Mouse (Mus musculus) kidney, embryonic 16.5 days (tissue): ENCODE results near the gene Map3k3. TPM values are rescaled to one million over a fixed set of nuclear protein-coding genes. Genes with fewer than 3 reads are reported as not detected.

ENCODE experiments used
- ATAC-seq: fragments of 200-750 bp; cut with Nextera tagmentation; 2 replicates; pipeline ENCODE4 v1.8.0; 2017; ENCODE audit warnings: moderate TSS enrichment; ENCODE audit not compliant: low FRiP score, low TSS enrichment
- H3K27ac ChIP-seq: fragments of 300-500 bp; sonication (generic); 2 replicates; pipeline ENCODE4 v1.5.1; 2014; ENCODE audit warnings: low read length
- H3K27me3 ChIP-seq: fragments of 300-500 bp; sonication (generic); 2 replicates; pipeline ENCODE4 v1.6.1; 2014; ENCODE audit warnings: low read length, control low read depth, mixed read lengths; ENCODE audit not compliant: insufficient read depth
- H3K36me3 ChIP-seq: fragments of 300-500 bp; sonication (generic); 2 replicates; pipeline ENCODE4 v1.6.1; 2014; ENCODE audit warnings: low read length, control low read depth, mixed read lengths; ENCODE audit not compliant: insufficient read depth
- H3K4me1 ChIP-seq: fragments of 300-500 bp; sonication (generic); 2 replicates; pipeline ENCODE4 v1.6.1; 2014; ENCODE audit warnings: low read length, control low read depth, mixed read lengths; ENCODE audit not compliant: insufficient read depth
- H3K4me2 ChIP-seq: fragments of 300-500 bp; sonication (generic); replicated peaks from 2 replicates; pipeline ENCODE4 v1.6.1; 2014; ENCODE audit warnings: low read depth, low read length
- H3K4me3 ChIP-seq: fragments of 300-500 bp; sonication (generic); 2 replicates; pipeline ENCODE4 v1.5.1; 2014; ENCODE audit warnings: mild to moderate bottlenecking, low read length
- H3K9ac ChIP-seq: fragments of 300-500 bp; sonication (generic); replicated peaks from 2 replicates; pipeline ENCODE4 v1.6.1; 2014; ENCODE audit warnings: low read length
- H3K9me3 ChIP-seq: fragments of 300-500 bp; sonication (generic); 2 replicates; pipeline ENCODE4 v1.6.1; 2016; ENCODE audit warnings: low read length, control low read depth
- WGBS: fragments of 180-500 bp; shearing (Covaris S2); extraction: QIAGEN DNeasy Blood & Tissue Kit; methylation state at CpG from one replicate; pipeline ENCODE4 v1.1.7; 2014; 5-methylcytosine and 5-hydroxymethylcytosine counted together
- polyA plus RNA-seq: library from polyadenylated mRNA; unstranded; fragments of >200 nt; fragmentation: Nextera tagmentation; extraction: Ambion mirVana; gene quantifications from 2 replicates; pipeline ENCODE4 v1.2.1, GENCODE M21; 2015

The Map3k3 gene
- polyA plus RNA-seq, 1 experiment from 2014 or later = 22.6 TPM

DNA sequence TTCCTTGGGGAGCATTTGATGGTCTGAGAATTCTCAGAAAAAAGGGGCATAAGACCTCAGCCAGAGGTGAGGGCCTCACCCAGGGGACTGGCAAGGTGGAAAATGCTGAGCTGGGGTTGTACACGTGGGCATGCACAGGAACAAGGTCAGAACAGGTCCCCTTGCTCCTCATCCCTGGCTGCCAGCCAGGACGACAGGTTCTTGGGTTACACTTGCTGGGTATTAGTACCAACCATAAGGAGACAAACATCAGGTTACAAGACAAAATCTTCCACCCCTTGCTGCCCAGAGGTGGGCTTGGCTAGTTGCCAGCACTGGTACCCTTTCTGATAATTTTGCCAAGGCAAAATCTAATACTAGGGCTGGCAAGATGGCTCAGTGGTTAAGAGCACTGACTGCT, 77.8 kb downstream of the Map3k3 start:
- H3K4me2 ChIP-seq = no peak overlapping the region
- peaks cover 22% of the 10 kb centered on the region for H3K4me1 ChIP-seq
- 57% methylated on average over 2 of the region's 2 CpGs for WGBS
- H3K4me3 ChIP-seq = no peak overlapping the region
- H3K9ac ChIP-seq = no peak overlapping the region
- H3K27me3 ChIP-seq = no peaks in the 10 kb centered on the region
- ATAC-seq = no peak
- no peaks in the 10 kb centered on the region for H3K9me3 ChIP-seq
- peaks cover 33% of the 10 kb centered on the region for H3K36me3 ChIP-seq
- H3K27ac ChIP-seq = no peak overlapping the region

- Histone ChIP-seq H3K9ac (no peak overlapping the region), H3K9me3 (no peaks in the 10 kb centered on the region), H3K4me2 (no peak overlapping the region), H3K36me3 (peaks cover 34% of the 10 kb centered on the region), H3K4me1 (peaks cover 16% of the 10 kb centered on the region), H3K27ac (peak overlapping the region; percentile 55), H3K27me3 (no peaks in the 10 kb centered on the region), H3K4me3 (no peak overlapping the region)
- no peak for ATAC-seq
- 72% methylated on average over 4 of the region's 4 CpGs for WGBS
Measured at GRCm38 (mm10) chr11:106163546-106163945, 79.1 kb downstream of the Map3k3 start.

- no peak overlapping the region for H3K27ac ChIP-seq
- peaks cover 10% of the 10 kb centered on the region; the same call in 1 of the 2 replicates for H3K4me1 ChIP-seq
- H3K4me2 ChIP-seq = no peak overlapping the region
- H3K27me3 ChIP-seq = no peaks in the 10 kb centered on the region
- no peak overlapping the region for H3K9ac ChIP-seq
- peaks cover 38% of the 10 kb centered on the region for H3K36me3 ChIP-seq
- no peak for ATAC-seq
- H3K4me3 ChIP-seq = no peak overlapping the region
- H3K9me3 ChIP-seq = no peaks in the 10 kb centered on the region
- WGBS = 89% methylated on average over 16 of the region's 16 CpGs
Measured at GRCm38 (mm10) chr11:106164601-106165180, 80.3 kb downstream of the Map3k3 start.

DNA sequence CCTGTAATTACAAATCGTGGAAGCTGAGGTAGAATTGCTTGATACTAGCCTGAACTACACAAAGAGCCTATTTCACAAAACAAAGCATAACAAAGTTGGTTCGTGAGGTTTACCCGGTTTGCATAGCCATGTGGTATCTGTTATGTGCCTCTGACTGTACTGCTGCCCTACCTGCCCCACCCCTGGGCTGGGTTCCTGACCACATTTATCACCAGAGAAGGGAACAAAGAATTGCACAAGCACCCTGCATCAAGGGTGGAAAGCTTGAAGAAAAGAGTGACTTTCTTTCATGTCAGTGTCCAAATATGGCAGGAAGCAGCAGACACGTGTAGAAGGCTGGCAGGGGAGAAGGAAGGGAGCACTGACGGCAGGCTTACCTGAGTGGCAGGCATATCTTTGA, 83.0 kb downstream of the Map3k3 start:
- Histone ChIP-seq H3K9ac (no peak overlapping the region), H3K4me1 (no peaks in the 10 kb centered on the region; the same call in 1 of the 2 replicates), H3K9me3 (no peaks in the 10 kb centered on the region), H3K4me3 (no peak overlapping the region), H3K4me2 (no peak overlapping the region), H3K27ac (no peak overlapping the region), H3K36me3 (peaks cover 42% of the 10 kb centered on the region), H3K27me3 (no peaks in the 10 kb centered on the region)
- ATAC-seq = no peak
- 80% methylated on average over 5 of the region's 5 CpGs for WGBS

- Histone ChIP-seq H3K4me1 (no peaks in the 10 kb centered on the region), H3K27me3 (no peaks in the 10 kb centered on the region), H3K9ac (no peak overlapping the region), H3K27ac (no peak overlapping the region), H3K4me3 (no peak overlapping the region), H3K9me3 (no peaks in the 10 kb centered on the region), H3K4me2 (no peak overlapping the region), H3K36me3 (peaks cover 32% of the 10 kb centered on the region)
- WGBS = 78% methylated on average over 7 of the region's 7 CpGs
- ATAC-seq = no peak
Measured at GRCm38 (mm10) chr11:106170807-106171206, 86.4 kb downstream of the Map3k3 start.

DNA sequence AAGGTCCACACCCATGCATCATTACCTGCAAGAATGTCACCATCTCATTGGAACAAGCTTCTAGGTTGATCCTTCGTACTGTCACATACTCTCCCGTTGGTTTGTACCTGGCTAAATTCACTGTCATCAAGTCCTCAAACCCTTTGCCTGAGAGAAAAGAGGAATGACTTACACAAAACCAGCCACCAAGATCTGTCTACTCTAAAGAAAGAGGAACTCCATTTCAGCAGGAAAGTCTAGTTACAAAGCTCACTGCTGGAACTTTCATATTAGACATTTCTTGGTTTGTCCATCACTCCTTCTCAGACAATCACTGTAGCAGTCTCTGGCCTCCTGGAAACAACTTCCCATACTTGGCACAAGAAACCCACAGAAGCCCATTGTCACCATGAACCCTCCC, 88.8 kb downstream of the Map3k3 start:
- 100% methylated on average over 2 of the region's 2 CpGs for WGBS
- peaks cover 14% of the 10 kb centered on the region; the same call in 1 of the 2 replicates for H3K36me3 ChIP-seq

DNA sequence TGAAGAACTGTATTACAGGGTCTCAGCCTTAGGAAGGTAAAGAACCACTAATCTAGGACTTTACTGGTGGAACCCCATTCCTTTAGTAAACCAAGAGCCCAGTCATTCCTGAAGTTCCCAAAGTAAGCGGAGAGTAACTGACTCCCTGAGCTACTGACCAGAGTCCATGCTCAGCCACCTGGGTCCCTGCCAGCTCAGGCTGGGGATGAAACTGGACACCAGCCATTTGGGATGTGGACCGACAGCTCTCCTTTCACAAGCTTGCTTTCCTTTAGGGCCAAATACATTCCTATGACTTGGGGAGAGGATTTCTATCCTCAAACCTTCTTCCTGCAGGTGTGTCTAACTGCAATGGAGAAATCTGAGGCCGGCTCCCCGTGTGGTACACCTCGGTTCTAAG, 90.0 kb downstream of the Map3k3 start:
- no peaks in the 10 kb centered on the region for H3K4me1 ChIP-seq
- no peak overlapping the region for H3K9ac ChIP-seq
- H3K27me3 ChIP-seq = no peaks in the 10 kb centered on the region
- ATAC-seq = no peak; the same call in 1 of the 2 replicates
- WGBS = 57% methylated on average over 5 of the region's 5 CpGs
- H3K27ac ChIP-seq = no peak overlapping the region
- H3K9me3 ChIP-seq = no peaks in the 10 kb centered on the region
- no peak overlapping the region for H3K4me2 ChIP-seq
- 0 out of 2 replicates have a peak, but pooled peaks cover 9% of the 10 kb centered on the region for H3K36me3 ChIP-seq
- H3K4me3 ChIP-seq = no peak overlapping the region

More for the DNA sequence above, 88.8 kb downstream of the Map3k3 start:
- Histone ChIP-seq H3K9ac (no peak overlapping the region), H3K27me3 (no peaks in the 10 kb centered on the region), H3K27ac (no peak overlapping the region), H3K9me3 (no peaks in the 10 kb centered on the region), H3K4me1 (no peaks in the 10 kb centered on the region), H3K4me2 (no peak overlapping the region), H3K4me3 (no peak overlapping the region)
- no peak for ATAC-seq

- Histone ChIP-seq H3K36me3 (0 out of 2 replicates have a peak, but pooled peaks cover 7% of the 10 kb centered on the region), H3K27ac (no peak overlapping the region)
- ATAC-seq = no peak
Measured at GRCm38 (mm10) chr11:106175081-106175480, 90.7 kb downstream of the Map3k3 start.

DNA sequence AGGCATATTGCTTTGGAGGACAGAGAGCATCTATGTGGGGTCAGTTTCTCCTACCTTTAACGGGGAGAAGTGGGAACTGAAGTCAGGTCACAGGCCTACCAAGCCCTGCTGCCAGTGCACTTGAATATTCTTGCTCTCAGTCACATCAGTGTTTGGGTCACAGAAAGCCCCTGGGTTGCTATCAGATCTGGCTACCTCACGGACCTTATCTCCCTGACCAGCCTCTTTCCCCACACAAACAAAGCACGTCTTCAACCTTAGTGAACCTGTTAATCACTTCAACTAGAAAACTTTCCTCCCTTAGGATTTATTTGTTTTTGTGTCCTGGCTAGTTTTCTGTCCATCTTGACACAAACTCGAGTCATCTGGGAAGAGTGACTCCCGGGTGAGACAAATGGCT, 92.0 kb downstream of the Map3k3 start:
- H3K9me3 ChIP-seq = no peaks in the 10 kb centered on the region
- no peak overlapping the region for H3K27ac ChIP-seq
- WGBS = 66% methylated on average over 5 of the region's 5 CpGs
- no peaks in the 10 kb centered on the region for H3K4me1 ChIP-seq
- 0 out of 2 replicates have a peak, but pooled peaks cover 4% of the 10 kb centered on the region for H3K36me3 ChIP-seq
- no peaks in the 10 kb centered on the region for H3K27me3 ChIP-seq
- no peak overlapping the region for H3K4me2 ChIP-seq
- ATAC-seq = no peak
- no peak overlapping the region for H3K4me3 ChIP-seq
- no peak overlapping the region for H3K9ac ChIP-seq

More at GRCm38 (mm10) chr11:106175081-106175480, 90.7 kb downstream of the Map3k3 start:
- Histone ChIP-seq H3K9me3 (no peaks in the 10 kb centered on the region), H3K4me1 (no peaks in the 10 kb centered on the region), H3K9ac (no peak overlapping the region), H3K27me3 (no peaks in the 10 kb centered on the region), H3K4me2 (no peak overlapping the region), H3K4me3 (no peak overlapping the region)
- 32% methylated on average over 3 of the region's 3 CpGs for WGBS

DNA sequence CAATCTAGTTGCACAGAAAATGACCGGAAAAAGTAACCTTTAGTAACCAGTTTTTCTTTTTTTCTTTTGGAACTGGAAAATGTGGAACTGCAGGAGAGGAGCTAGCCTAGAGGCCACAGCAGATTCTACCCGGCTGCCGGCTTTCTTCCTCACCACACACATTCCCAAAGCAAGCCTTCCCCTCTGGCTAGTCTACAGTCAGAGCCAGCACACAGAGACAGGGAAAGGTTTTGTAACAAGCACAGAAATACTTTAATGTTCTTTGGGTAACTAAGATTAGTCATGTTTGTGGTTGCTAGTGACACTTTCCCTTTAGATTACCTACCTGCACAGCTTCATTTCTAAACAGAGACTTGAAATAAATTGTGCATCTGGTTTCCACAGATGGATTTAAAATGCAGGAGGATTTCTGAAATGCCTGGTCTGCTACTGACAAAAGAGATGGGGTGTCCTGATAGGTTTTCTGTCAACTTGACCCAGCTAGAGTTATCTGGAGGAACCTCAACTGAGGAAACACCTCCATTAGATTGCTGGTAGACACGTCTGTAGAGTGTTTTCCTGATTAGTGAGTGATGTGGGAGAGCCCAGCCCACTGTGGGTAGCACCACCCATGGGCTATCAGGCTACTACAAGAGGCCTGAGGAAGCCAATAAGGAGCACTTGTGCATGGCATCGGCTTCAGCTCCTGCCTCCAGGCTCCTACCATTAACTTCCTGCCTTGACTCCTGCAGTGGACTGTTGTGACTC, 93.8 kb downstream of the Map3k3 start:
- Histone ChIP-seq H3K4me3 (no peak overlapping the region), H3K9me3 (no peaks in the 10 kb centered on the region), H3K27me3 (no peaks in the 10 kb centered on the region), H3K36me3 (0 out of 2 replicates have a peak, but pooled peaks cover 5% of the 10 kb centered on the region), H3K4me1 (no peaks in the 10 kb centered on the region), H3K9ac (no peak overlapping the region), H3K27ac (no peak overlapping the region), H3K4me2 (no peak overlapping the region)
- no peak for ATAC-seq
- WGBS = 73% methylated on average over 5 of the region's 5 CpGs
